Mouse (Mus musculus): ENCODE data around the gene Dnaic2.

DNA sequence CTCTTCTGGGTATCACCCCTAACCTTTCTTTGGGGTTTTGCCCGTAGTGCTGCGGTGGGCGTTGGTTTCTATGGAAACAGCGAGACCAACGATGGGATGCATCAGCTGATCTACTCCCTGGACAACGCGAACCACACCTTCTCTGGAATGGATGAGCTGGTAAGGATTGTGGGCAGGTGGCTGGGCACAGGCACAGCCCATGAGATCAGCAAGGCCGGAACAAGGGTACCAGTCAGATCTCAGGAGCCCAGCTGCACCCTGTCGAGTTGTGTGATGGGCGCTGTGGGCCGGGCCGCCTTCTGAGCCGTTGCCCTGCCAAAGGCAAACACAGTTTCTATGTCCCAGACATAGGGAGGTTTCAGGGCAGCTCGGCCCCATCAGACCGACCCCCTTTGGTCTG, 37.0 kb upstream of the Dnaic2 start:
- TF ChIP-seq CTCF (IDR thresholded peaks at IDR 0.05; ENCODE audit: low read depth) (no peak), EP300 (IDR thresholded peaks at IDR 0.05; ENCODE audit: low read depth) (no peak)

Data from liver, embryonic 14.5 days (tissue).